Mouse (Mus musculus): ENCODE measurements at regions not wholly inside any gene's neighbourhood (a gene's known extent, or its start where the extent isn't known, plus 50 kb on each side); places are given as distances from the start of the nearest gene placed in this dataset.

GRCm38 (mm10) chr2:180404168-180404567 lies 51.9 kb upstream of the Slco4a1 start:
- Histone ChIP-seq H3K9ac (replicated peaks; ENCODE audit: low read length) (no peak overlapping the region), H3K4me2 (ENCODE audit: low read depth, low read length) (no peak overlapping the region), H3K9me3 (ENCODE audit: low read length) (no peaks in the 10 kb centered on the region), H3K27ac (no peak overlapping the region), H3K4me1 (ENCODE audit: insufficient read depth, low read length) (no peaks in the 10 kb centered on the region), H3K4me3 (ENCODE audit: low read length) (no peak overlapping the region), H3K27me3 (ENCODE audit: insufficient read depth, low read length) (no peaks in the 10 kb centered on the region), H3K36me3 (ENCODE audit: insufficient read depth, low read length) (no peaks in the 10 kb centered on the region)
- 87% methylated on average over 5 of the region's 5 CpGs for WGBS
- no peak for ATAC-seq
- no peak for DNase-seq (ENCODE audit: low spot score)
- no peak for TF ChIP-seq CTCF (IDR thresholded peaks at IDR 0.05; ENCODE audit: low read depth)

GRCm38 (mm10) chr2:180403621-180404020 lies 52.4 kb upstream of the Slco4a1 start:
- WGBS = 66% methylated on average over 8 of the region's 8 CpGs

GRCm38 (mm10) chr2:180402851-180403459 lies 53.1 kb upstream of the Slco4a1 start:
- DNase-seq (ENCODE audit: low spot score) (no peak), ATAC-seq (no peak)
- Histone ChIP-seq H3K27me3 (ENCODE audit: insufficient read depth, low read length) (no peaks in the 10 kb centered on the region), H3K27ac (no peak overlapping the region), H3K9ac (replicated peaks; ENCODE audit: low read length) (no peak overlapping the region), H3K4me2 (ENCODE audit: low read depth, low read length) (no peak overlapping the region), H3K4me3 (ENCODE audit: low read length) (no peak overlapping the region), H3K36me3 (ENCODE audit: insufficient read depth, low read length) (no peaks in the 10 kb centered on the region), H3K4me1 (ENCODE audit: insufficient read depth, low read length) (no peaks in the 10 kb centered on the region), H3K9me3 (ENCODE audit: low read length) (no peaks in the 10 kb centered on the region)
- 80% methylated on average over 9 of the region's 9 CpGs for WGBS
- no peak for TF ChIP-seq CTCF (IDR thresholded peaks at IDR 0.05; ENCODE audit: low read depth)

More at GRCm38 (mm10) chr2:180403621-180404020, 52.4 kb upstream of the Slco4a1 start:
- ATAC-seq (no peak), DNase-seq (ENCODE audit: low spot score) (no peak)
- Histone ChIP-seq H3K9me3 (ENCODE audit: low read length) (no peaks in the 10 kb centered on the region), H3K4me2 (ENCODE audit: low read depth, low read length) (no peak overlapping the region), H3K27ac (no peak overlapping the region), H3K4me3 (ENCODE audit: low read length) (no peak overlapping the region), H3K36me3 (ENCODE audit: insufficient read depth, low read length) (no peaks in the 10 kb centered on the region), H3K27me3 (ENCODE audit: insufficient read depth, low read length) (no peaks in the 10 kb centered on the region), H3K9ac (replicated peaks; ENCODE audit: low read length) (no peak overlapping the region), H3K4me1 (ENCODE audit: insufficient read depth, low read length) (no peaks in the 10 kb centered on the region)
- TF ChIP-seq CTCF (IDR thresholded peaks at IDR 0.05; ENCODE audit: low read depth) = no peak

GRCm38 (mm10) chr2:180402433-180402832 lies 53.6 kb upstream of the Slco4a1 start:
- TF ChIP-seq CTCF (IDR thresholded peaks at IDR 0.05; ENCODE audit: low read depth) = no peak
- Histone ChIP-seq H3K9ac (replicated peaks; ENCODE audit: low read length) (no peak overlapping the region), H3K4me2 (ENCODE audit: low read depth, low read length) (no peak overlapping the region), H3K4me1 (ENCODE audit: insufficient read depth, low read length) (no peaks in the 10 kb centered on the region), H3K9me3 (ENCODE audit: low read length) (no peaks in the 10 kb centered on the region), H3K4me3 (ENCODE audit: low read length) (no peak overlapping the region), H3K36me3 (ENCODE audit: insufficient read depth, low read length) (no peaks in the 10 kb centered on the region), H3K27me3 (ENCODE audit: insufficient read depth, low read length) (no peaks in the 10 kb centered on the region), H3K27ac (no peak overlapping the region)
- WGBS = 86% methylated on average over 4 of the region's 4 CpGs
- DNase-seq (ENCODE audit: low spot score) (no peak), ATAC-seq (no peak)

- Histone ChIP-seq H3K4me3 (ENCODE audit: low read length) (no peak overlapping the region), H3K27ac (no peak overlapping the region), H3K36me3 (ENCODE audit: insufficient read depth, low read length) (no peaks in the 10 kb centered on the region), H3K27me3 (ENCODE audit: insufficient read depth, low read length) (no peaks in the 10 kb centered on the region), H3K9me3 (ENCODE audit: low read length) (no peaks in the 10 kb centered on the region), H3K4me2 (ENCODE audit: low read depth, low read length) (no peak overlapping the region), H3K9ac (replicated peaks; ENCODE audit: low read length) (no peak overlapping the region), H3K4me1 (ENCODE audit: insufficient read depth, low read length) (no peaks in the 10 kb centered on the region)
- no peak for TF ChIP-seq CTCF (IDR thresholded peaks at IDR 0.05; ENCODE audit: low read depth)
- ATAC-seq = no peak
- WGBS = 80% methylated on average over 8 of the region's 8 CpGs
- no peak for DNase-seq (ENCODE audit: low spot score)
Observed at GRCm38 (mm10) chr2:180401409-180402391, 54.3 kb upstream of the Slco4a1 start.

- Histone ChIP-seq H3K4me3 (ENCODE audit: low read length) (no peak overlapping the region), H3K4me2 (ENCODE audit: low read depth, low read length) (no peak overlapping the region), H3K27me3 (ENCODE audit: insufficient read depth, low read length) (no peaks in the 10 kb centered on the region), H3K27ac (no peak overlapping the region), H3K9me3 (ENCODE audit: low read length) (no peaks in the 10 kb centered on the region), H3K9ac (replicated peaks; ENCODE audit: low read length) (no peak overlapping the region), H3K36me3 (ENCODE audit: insufficient read depth, low read length) (no peaks in the 10 kb centered on the region), H3K4me1 (ENCODE audit: insufficient read depth, low read length) (no peaks in the 10 kb centered on the region)
- WGBS = 83% methylated on average over 5 of the region's 5 CpGs
- DNase-seq (ENCODE audit: low spot score) (no peak), ATAC-seq (no peak)
- no peak for TF ChIP-seq CTCF (IDR thresholded peaks at IDR 0.05; ENCODE audit: low read depth)
Observed at GRCm38 (mm10) chr2:180400514-180401019, 55.5 kb upstream of the Slco4a1 start.

Measured in hindbrain, postnatal 0 days (tissue).